Mouse (Mus musculus) CH12F3 (cell line): ENCODE data around the gene Cd84.

Experiments used
- in situ Hi-C: fragments of 300-500 bp; cut with MboI; formaldehyde crosslinking; loops from 2 replicates; pipeline ENCODE4 v1.14.3; 2020; ENCODE audit warnings: low sequenced_read_pairs

Gene Cd84

GRCm38 (mm10) chr1:171915638-171916458 is 76.4 kb downstream of the Cd84 start:
- in situ Hi-C loops, result no loop called here

DNA sequence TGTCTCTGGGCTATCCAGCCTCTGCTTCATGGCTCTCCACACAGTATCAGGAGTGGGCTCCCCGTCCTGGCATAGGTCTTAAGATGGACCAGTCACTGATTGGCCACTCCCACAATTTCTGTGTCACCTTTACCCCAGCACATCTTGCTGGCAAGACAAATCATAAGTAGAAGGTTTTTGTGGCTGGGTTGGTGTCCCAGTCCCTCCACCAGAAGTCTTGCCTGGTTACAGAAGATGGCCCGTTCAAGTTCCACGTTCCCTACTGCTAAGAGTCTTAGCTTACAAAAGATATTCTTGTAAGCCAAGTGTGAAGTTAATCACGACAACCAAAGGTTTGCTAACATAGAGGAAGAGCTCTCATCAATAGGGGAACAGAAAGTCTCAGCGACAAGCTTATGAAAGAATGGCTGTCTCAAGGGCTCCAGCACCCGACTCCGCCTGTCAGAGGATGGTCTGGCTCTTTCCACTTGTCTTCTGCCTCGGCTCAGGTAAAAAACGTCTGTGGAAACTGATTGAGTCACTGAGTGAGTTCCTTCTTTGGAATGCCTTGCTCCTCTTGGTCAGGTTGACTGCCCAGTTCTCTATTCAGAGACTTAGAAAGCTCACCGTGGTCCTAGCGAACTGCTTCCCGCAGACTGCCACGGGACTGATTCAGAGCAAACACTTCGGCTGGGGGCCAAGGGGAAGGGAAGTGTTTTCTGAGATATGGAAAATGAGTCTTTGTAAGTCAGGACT is 78.0 kb downstream of the Cd84 start, which contains the start of gene Slamf6:
TSS of gene Slamf6 (plus strand) at position 211 of the 735 bp plus-strand sequence.
- in situ Hi-C loops, result no loop called here

DNA sequence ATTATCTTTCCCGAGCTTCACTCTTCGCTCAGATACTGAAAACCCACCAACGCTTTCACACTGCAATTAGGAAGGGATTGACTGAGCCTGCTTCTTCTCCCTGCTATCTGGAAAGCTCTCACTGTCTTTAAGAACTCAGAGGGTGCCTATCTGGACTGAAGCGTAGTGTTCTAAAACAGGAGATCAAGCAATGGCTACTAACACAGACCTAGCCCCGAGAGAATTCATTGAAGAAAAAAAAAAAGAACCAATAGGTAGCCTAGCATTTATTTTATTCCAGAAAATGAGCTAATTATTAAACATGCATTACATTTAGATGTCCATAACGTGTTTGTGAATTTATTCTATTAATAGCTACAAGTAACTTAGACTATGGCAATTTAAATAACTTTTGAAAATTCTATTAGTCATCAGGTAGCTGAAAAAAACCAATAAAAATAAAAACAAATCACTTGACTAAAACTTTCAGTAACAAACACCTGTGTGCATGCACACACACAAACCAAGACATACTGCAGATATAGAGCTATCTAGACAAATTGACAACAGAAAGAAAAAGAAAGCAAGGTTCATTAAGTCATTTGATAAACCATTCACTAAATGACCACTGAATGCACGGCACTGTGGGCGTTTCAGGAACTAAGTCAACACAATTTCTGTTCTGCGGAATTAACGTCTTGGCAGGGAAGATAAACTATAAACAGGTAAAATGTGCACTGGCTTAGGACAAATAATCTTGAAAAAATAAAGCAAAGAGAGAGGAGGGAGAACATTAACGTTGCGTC is 78.8 kb downstream of the Cd84 start:
- in situ Hi-C loops, result no loop called here

DNA sequence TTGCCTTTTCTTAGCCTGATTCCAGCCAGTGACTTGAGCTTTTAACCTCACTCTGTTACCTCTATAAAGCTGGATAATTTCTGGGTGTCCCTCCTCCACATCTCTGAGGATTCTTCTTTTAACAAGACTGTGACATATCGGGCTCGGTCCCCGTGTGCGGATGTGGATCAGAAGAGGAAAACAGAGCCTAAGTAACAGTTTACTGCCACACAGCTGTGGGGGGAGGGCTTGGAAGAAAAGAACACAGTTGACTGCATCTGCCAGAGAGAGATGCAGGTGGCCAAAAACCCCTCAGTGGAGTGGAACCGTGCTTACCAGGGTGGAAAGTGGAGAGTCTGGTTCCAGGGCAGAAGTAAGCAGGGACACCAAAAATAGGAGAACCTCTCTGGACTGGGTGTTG is 79.7 kb downstream of the Cd84 start:
- in situ Hi-C loops, result no loop called here

- in situ Hi-C loops, result no loop called here
Measured at GRCm38 (mm10) chr1:171919901-171920510, 80.5 kb downstream of the Cd84 start.

DNA sequence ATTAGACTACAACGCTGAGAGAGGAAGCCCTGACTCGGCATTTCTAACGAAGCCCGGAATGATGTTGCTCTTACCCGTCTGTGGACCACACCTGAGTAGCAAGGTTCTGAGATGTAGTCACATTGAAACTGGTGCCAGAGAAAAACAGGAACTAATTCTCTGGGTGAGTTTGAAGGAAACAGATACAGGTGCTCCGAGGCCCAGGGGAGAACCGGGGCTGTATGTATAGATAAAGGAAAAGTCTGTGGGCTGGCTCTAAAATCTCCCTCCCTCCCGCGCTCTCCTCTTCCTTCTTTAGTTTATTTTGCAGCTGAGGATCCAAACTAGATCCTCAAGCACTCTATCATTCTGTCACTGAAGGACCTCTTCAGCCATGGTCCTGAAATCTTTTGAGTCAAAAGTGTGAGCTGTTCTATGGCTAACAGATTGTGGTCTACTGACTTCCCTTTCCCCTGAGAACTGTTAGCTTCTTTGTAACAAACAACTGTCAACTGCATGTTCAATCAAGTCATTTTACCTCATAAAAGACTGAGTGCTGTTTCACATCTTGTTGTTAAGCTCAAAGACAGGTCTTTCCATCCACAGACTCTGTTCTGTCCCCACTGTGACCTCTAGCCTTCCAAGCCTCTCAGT is 81.6 kb downstream of the Cd84 start:
- in situ Hi-C loops, result no loop called here

GRCm38 (mm10) chr1:171921641-171922040 is 82.1 kb downstream of the Cd84 start:
- in situ Hi-C loops, result no loop called here

GRCm38 (mm10) chr1:171922844-171923243 is 83.3 kb downstream of the Cd84 start:
- in situ Hi-C loops, result no loop called here

DNA sequence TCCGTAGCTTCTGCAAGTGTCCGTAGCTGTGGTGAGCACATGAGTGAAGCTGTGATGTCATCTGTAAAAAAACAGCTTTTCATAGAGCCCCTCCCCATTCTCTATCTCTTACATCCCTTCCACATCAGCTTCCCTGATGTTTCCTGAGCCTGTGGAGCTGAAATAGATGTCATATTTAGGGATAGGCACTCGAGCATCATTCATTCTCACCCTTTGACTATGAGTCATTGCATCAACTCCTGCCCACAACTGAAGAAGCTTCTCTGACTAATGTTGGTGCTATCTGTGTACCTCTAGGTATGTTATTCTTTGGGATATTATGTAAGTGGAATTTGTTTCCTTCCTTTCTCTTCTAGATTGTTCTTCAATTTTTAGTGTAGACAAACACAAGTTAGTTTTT is 85.4 kb downstream of the Cd84 start:
- in situ Hi-C loops, result no loop called here

- in situ Hi-C loops, result no loop called here
Measured at GRCm38 (mm10) chr1:171933851-171934250, 94.4 kb downstream of the Cd84 start.

DNA sequence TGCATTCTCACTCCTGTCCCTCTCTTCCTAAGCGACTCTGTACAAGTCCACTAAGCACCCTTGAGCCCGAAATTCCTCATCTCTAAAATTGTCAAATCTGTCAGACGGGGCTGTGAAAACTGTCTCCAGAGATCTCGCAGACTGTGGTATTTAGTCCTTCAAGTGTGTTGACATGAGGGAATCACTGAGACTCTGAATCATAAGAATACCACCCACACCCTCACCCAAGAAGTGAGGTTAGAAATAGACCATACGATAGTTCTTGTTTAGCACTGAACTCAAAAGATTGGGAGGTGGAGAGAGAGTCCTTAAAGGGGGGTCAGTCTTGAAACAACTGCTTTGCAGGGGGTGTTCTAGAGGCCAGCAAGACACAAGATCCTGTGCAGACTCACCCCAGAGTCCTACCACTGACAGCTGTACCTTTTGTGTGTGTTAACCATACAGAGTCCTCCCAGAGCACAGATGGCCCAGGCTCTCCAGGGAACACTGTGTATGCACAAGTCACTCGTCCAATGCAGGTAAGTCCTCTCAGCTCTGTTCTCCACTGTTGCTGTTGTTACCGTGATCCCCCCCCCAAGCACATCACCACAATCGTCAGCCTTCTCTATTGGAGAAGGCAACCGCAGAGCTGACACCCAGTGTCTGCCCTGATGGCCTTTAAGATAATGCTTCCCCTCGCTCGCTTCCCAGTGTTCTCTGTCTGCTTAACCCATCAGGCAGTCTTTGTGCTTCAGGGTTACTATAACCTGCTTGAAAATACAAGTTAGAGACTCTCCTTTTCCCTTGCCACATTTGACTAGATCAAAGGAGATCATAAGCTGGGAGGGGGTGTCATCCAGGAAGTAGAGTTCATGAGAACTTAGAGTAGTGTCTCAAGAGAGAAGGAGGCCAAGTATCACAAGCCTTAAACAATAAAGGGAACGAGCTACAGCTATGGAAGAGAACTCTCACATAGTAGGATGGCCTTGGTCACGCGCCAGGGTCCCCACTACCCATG is 99.8 kb downstream of the Cd84 start:
- in situ Hi-C loops, result no loop called here
